Mouse (Mus musculus) right cerebral cortex, postnatal 10 days (tissue): ENCODE data around the gene Pcsk2.

Experiments used
- DNase-seq, 2 experiments: peaks; one replicate each; pipeline ENCODE4 v3.0.0; 2021; ENCODE audit warnings: low spot score in 2 of 2

Gene Pcsk2

DNA sequence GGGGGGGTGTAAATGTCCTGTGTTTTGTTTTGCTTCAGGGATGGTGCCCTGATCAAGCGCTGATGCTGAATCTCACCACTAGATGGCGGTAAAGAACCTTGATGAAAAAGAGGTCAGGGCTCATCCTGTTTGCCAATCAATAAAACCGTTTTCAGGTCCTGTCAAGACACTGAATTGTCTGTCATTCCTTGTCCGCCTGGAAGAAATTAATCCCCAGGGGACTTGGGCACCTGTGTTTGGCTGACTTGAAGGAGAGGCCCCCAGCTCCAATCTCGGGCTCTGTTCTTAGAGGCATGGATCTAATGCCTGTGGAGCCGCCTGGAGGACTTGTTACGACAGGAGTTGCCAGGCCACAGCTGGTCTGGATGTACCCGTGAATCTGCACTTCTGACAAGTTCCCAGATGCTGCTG is 291.3 kb downstream of the Pcsk2 start:
- DNase-seq = peak; percentile 49 to 75

DNA sequence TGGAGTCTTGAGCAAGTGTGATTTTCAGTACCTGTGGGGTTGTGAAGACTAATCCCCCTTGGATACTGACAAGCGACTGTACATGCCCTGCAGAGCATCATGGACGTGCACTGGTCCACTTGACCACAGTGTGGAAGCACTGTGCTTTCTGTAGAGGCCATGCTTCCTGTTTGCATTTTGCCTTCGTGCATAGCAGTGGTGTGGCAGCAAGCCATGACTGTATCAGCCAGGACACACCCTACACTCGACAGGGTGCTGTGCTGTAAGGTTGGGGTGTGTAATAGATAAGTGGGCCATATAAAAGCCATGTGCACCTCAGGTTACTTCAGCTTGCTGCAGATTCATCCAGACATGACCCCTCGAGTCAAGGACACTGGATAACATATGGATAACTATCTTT is 292.7 kb downstream of the Pcsk2 start:
- no peak for DNase-seq

DNA sequence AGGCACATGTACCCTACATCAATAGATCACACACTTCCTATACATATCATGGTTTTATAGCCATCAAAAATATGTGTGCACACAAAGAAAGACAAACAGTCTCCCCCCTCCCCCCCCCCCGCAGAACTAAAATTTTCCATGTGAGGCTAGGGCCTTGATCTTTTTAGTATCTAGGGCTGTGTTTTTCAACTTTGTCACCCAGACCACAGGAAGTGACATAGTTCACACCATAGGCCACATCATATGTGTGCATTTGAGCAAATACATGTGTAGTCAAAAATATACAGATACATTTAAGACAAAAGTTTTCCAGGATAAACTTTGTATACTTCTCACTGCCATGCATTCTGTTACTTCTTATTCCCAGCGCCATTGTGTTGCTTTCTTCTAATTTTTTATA is 293.5 kb downstream of the Pcsk2 start:
- no peak for DNase-seq

DNA sequence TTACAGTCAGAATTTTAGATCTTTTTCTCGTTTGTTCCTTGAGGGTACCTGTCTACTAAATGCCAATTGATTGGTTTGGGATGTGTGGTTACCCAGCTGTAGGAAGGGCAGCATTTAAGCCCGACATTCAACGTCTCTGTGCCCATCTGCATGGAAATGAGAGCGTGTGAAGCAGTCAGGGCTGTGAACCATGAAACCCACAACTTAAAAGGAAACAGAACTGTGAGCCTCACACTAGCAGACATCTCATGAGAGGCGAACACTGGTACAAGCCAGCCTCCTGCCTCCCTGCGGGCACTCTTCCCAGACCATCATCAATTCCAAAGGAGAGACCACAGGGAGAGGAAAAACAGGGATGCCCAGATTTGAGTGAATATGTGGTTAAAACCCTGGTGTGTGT is 294.9 kb downstream of the Pcsk2 start:
- peak; percentile 35 to 40 for DNase-seq

DNA sequence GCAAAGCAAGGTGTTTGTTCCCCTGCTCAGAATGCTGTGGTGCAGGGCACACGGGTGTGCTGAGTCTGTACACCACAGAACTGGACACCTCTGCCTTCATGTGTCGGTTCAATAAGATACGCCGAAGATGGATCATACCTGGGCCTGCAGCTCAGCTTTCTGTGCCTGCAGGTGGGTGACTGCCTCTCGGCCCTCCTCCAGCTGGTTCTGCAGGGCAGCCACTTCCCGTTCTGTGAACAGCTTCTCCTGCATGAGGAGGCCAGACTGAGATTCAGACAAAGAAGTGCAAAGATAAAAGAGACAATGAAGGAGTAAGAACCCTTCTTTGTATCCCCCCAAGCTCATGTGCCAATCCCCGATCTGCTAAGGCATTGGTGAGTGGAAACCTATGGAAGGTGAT is 295.6 kb downstream of the Pcsk2 start:
- DNase-seq = no peak

DNA sequence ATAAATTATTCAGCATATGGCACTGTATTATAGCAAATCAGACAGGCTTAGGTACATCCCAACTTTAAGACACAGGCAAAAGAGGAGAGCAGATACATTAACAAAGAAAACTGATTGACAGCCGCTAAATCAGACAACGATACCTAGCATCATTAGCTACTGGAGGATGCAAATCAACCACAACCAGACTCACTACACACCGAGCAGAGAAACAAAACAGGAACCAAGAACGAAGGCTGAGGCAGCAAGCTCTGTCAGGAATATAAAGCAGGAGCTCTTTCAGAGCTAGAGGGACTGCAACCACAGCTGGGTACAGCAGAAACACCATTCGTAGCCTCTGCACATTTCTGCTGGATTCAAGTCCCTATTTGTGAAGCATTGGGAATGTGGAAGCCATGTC is 298.8 kb downstream of the Pcsk2 start:
- DNase-seq = no peak

DNA sequence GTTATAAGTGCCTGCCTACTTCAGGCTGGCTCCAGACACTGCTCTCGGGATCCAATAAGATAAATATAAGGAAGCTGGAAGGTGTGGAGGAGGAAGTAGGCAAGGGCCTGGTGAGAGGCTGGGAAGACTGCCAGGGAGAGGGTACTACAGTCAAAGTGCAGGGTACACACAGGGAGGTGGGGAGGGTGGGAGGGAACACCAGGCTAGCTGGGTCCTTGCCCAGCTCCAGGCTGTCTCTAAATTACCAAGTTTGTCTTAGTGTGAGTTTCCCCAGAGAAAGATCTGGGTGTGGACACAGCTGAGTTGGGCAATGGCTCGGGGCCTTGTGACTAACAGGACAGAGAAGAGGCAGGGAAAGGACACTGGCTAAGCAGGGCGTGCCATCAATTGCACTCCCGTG is 300.8 kb downstream of the Pcsk2 start:
- DNase-seq = no peak

DNA sequence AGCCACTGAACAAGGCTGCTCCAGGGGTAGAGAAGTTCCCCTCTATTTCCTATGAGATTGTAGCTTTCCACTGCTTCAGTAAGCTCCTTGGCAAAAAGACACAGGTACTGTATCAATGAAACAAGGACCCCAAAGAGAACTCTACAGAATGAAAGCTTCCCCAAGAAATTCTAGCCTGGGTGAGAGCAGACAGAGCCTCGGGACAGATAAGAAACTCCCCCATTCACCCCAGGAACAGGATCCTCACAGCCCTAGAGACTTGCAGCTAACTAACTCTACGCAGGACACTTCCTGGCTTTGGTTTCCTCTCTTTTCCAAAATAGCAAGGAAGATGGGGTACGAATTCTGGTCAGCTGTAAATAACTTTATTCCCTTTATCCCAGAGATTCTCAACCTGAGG is 301.3 kb downstream of the Pcsk2 start:
- DNase-seq = no peak

DNA sequence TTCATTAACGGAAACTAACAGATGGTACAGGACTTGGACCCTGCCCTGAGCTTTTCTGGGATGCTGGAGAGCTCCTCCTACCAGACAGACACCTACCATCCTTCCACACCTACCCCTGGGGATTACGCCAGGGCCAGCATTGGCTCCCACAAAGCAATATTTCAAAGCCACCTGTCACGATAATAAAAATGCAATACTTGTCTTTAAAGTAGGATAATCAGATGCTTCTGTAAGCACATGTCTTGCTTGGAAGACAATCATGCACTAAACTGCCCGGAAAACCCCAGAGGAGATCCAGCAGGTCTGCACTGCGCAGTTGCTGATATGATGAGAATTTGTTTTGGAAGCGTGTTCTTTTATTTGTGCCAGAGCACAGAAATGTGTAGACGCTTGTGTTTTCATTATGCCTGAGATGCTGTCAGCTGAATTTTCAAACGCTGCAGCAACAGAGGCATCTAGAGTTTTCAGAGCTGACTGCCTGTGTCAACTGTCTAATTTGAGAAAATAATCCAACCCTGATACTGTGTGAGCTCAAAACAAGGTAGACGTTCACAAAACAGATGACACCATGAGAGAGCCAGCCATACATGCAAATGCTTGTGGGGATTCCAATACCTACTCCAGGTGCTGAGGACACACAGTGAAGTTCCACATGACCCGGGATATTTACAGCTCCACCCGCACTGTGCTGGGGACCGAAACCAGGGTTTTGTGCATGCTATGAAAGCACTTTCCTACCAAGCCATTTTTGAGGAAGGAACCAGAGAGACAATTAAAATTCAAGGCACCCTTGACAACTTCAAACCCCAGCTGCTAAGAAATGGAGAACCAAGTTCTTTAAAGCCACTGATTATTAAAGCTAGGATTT is 305.6 kb downstream of the Pcsk2 start:
- peak in 1 of 2 experiments; percentile 45 for DNase-seq

DNA sequence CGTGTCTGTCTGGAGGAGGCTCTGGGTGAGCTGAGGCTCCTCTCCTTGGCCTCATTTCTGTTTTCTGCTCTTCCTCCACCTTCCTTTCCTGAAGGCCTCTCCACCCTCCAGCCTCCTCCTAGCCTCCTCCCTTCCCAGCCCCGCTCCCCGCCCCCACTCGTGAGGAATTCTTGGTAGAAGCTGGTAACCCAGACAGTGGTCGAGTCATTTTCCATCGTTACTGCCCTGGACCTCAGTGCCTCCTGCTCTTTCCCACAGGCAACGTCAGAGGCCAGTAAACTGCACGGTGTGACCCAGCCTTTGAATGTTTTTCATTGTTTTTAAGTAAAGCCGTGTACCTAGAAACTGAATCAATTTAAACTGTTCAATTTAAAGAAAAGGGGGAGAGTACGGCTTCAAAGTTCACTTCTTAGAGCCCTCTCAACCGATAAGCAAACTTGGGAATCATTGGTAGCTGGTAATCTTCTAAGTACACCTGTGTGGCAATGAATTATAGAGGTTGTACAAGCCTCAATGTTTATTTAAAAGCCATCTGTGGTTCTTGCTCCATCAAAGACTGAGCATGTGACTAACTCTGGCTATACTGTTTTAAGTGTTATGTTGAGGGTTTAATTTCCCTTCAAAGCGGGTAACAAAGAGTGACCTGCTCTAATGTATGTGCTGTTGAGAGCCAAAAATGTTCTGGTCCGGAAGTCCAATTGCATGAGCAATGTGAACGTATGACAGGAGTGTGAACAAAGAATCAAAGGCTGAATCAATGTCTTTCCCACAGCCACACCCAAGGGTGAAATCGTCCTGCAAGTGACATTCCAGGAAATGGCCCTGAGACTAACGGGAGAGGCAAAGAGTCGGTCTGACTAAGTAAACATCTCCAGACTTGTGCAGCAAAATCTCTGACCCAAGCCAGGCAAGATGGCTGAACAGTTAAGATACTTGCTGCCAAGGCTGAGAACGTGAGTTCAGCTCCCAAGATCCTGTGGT is 306.6 kb downstream of the Pcsk2 start:
- DNase-seq = no peak

DNA sequence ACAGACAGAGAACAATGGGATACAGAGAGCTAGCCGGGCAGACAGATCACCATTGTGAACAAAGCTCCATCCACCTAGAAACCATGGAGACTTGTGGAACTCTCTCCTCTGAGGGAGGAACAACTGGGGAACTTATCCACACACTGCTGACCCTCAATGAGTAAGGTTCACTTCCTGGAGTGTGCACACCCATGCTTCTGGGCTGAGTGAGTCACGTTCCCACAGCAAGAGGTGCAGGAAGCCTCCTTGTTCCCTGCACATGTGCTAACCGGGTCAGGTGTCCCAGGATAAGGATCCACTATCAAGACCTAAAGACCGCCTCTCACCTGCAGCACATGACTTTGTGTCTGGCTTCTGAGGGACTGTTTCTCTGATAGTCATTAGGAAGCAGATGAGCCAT is 307.5 kb downstream of the Pcsk2 start:
- no peak for DNase-seq

DNA sequence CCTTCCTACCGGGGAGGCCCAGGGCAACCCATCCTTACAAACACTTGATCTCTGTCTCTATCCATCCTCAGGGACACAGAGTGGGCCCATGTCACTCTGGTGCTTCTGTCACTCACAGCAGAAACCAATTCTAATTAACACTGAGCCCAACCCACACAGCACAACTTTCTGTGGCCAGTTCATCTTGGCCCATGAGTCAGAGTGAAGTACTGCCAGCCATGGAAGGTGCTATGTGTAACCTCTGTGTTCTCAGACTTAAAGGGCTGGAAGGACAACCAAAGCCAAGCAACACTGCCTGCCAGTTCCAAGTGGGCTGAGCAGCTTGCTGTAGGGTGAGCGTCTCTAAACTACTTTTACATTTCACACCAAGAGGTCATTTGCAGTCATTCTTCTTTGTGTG is 313.2 kb downstream of the Pcsk2 start:
- no peak for DNase-seq

DNA sequence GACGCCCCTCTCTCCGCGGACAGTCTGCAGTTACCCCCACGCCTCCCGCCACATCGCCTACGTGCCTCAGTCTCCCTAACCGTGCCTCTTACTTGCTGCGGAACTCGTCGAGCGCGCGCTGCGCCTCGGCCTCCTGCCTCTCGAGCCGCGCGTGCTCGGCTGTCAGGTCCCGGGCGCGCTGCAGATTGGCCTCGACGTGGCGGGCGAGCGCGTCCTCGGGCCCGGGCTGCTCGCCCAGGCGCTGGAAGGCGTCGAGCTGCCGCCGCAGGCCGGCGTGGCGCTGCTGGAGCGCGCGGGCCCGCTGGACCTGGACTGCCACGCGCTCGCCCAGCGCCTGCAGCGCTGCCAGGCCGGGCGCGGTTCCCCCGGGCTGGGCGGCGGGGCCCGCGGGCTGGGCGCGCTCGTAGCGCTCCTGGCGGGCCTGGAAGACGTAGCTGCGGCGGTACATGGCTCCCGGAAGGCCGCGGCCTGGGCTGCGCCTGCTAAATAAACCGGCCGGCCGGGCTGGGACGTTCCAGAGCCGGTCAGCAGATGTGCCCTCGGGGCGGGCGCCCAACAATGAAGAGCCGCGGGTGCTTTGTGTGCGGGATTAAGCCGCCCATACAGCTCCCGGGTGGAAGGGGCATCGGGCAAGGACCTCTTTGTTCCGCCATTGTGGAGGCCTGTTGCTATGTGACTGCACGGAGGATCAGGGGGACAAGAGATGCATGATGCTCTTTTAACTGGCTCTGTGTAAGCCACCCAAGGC is 316.7 kb downstream of the Pcsk2 start, which contains the start of gene Bfsp1:
Gene Bfsp1 (minus strand): TSS at position 690 of the 748 bp plus-strand sequence.
- DNase-seq = peak; percentile 36 to 61

DNA sequence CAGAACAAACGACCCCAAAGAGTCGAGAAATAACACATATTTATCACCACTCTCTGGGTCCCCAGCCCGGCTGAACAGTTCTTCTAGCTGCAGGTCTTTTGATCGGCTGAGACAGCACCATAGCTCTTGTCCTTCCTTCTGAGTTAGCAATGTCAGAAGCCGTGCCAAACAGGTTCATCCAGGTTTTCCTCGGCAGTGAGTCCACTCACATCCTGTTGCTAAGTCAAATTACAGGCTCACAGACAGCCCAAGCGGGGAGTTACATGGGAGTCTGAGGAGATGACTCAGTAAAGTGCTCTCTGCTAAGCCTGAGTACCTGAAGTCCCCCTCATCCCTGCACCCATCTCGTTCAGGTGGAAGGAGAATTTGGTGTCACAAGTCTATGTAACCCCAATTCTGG is 318.6 kb downstream of the Pcsk2 start:
- DNase-seq = no peak
